Mouse (Mus musculus) megakaryocyte, embryonic 14.5 days (primary cell): Measurements from ENCODE around the gene Rbmxl2.

Experiments used
- FLI1 ChIP-seq: IDR thresholded peaks from 2 replicates; pipeline ENCODE4 v1.6.1; 2012; ENCODE audit warnings: low read length, inconsistent platforms, mixed read lengths
- GATA1 ChIP-seq: IDR thresholded peaks from 3 replicates; pipeline ENCODE4 v1.6.1; 2012; ENCODE audit warnings: mixed read lengths, low read length, inconsistent platforms, borderline replicate concordance

DNA sequence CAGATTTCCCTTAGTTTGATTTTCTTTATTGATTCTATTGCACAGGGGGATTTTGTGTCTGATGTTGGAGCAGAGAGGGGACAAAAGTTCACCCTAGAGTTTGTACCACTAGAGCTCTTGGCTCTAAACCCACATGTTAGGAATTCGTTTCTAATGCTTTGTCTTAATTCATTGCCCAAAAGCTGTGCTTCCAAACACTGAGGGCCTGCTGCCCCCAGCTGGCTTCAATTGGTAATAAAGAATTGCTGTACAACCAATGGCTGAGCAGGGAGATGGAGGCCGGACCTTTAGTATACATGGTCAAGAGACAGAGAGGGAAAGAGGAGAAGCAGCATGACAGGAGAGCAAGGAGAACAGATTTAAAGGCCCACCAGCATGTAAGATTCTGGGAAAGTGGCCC, 28.8 kb upstream of the Rbmxl2 start:
- TF ChIP-seq GATA1 (no peak), FLI1 (no peak)
